Mouse (Mus musculus): Measurements from ENCODE around the gene Osbpl5.

- no peak for TF ChIP-seq CTCF (IDR thresholded peaks at IDR 0.05; ENCODE audit: control insufficient read depth, insufficient read depth, low read length)
- TF ChIP-seq POLR2A (IDR thresholded peaks at IDR 0.05; ENCODE audit: borderline replicate concordance, control insufficient read depth, low read depth, low read length) = no peak
Measured at GRCm38 (mm10) chr7:143660797-143661196, 96.0 kb downstream of the Osbpl5 start.
